Mouse (Mus musculus): ENCODE data around the gene Enox1. TPM values are rescaled to one million over a fixed set of nuclear protein-coding genes. Genes with fewer than 3 reads are reported as not detected.

The Enox1 gene
- polyA plus RNA-seq, 1 experiment from 2014 or later, result 9.7 TPM

GRCm38 (mm10) chr14:77285453-77285852, 128.9 kb downstream of the Enox1 start:
- H3K27me3 ChIP-seq (ENCODE audit: low read depth, poor library complexity, severe bottlenecking), result no peaks in the 10 kb centered on the region
- H3K4me3 ChIP-seq, result no peak overlapping the region
- H3K4me1 ChIP-seq, result 0 out of 2 replicates have a peak, but pooled peaks cover 4% of the 10 kb centered on the region
- H3K27ac ChIP-seq (replicated peaks), result no peak overlapping the region
- no peaks in the 10 kb centered on the region for H3K9me3 ChIP-seq (replicated peaks)
- DNase-seq (ENCODE audit: low spot score), result no peak
- no peaks in the 10 kb centered on the region for H3K36me3 ChIP-seq
- 92% methylated on average over 3 of the region's 3 CpGs for WGBS

GRCm38 (mm10) chr14:77291756-77292155, 135.2 kb downstream of the Enox1 start:
- Histone ChIP-seq H3K4me3 (no peak overlapping the region), H3K27me3 (ENCODE audit: low read depth, poor library complexity, severe bottlenecking) (no peaks in the 10 kb centered on the region), H3K9me3 (replicated peaks) (no peaks in the 10 kb centered on the region), H3K36me3 (no peaks in the 10 kb centered on the region), H3K27ac (replicated peaks) (no peak overlapping the region), H3K4me1 (no peaks in the 10 kb centered on the region)
- 90% methylated on average over 5 of the region's 5 CpGs for WGBS
- DNase-seq (ENCODE audit: low spot score), result no peak

GRCm38 (mm10) chr14:77297039-77297438, 140.5 kb downstream of the Enox1 start:
- Histone ChIP-seq H3K9me3 (replicated peaks) (no peaks in the 10 kb centered on the region), H3K4me3 (no peak overlapping the region), H3K27ac (replicated peaks) (no peak overlapping the region), H3K27me3 (ENCODE audit: low read depth, poor library complexity, severe bottlenecking) (no peaks in the 10 kb centered on the region), H3K36me3 (no peaks in the 10 kb centered on the region), H3K4me1 (no peaks in the 10 kb centered on the region)
- WGBS, result 70% methylated on average over 4 of the region's 4 CpGs
- DNase-seq (ENCODE audit: low spot score), result no peak

DNA sequence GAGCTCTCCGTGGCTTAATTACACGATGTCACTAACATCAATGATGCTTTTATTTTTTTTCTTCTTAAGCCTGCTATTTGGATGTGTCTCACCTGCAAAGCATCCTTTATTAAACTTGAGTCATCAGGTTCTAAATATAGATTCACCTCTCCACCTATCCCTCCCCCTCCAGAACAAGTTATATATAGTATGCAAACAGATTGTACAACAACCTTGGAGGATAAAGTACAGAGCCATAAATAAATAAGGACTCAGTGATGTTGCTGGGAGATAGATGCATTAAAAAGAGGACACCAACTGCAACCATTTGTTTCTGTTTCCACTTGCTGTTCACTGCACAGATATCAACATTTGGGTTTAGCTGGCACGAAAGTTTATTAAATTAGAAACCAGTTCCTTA, 141.8 kb downstream of the Enox1 start:
- H3K9me3 ChIP-seq (replicated peaks), result no peaks in the 10 kb centered on the region
- H3K4me1 ChIP-seq, result no peaks in the 10 kb centered on the region
- DNase-seq (ENCODE audit: low spot score), result no peak
- no peak overlapping the region for H3K27ac ChIP-seq (replicated peaks)
- H3K27me3 ChIP-seq (ENCODE audit: low read depth, poor library complexity, severe bottlenecking), result no peaks in the 10 kb centered on the region
- no peaks in the 10 kb centered on the region for H3K36me3 ChIP-seq
- WGBS, result 97% methylated on average over 3 of the region's 3 CpGs
- H3K4me3 ChIP-seq, result no peak overlapping the region

- 82% methylated on average over 3 of the region's 3 CpGs for WGBS
- DNase-seq (ENCODE audit: low spot score), result no peak
Measured at GRCm38 (mm10) chr14:77309571-77309970, 153.0 kb downstream of the Enox1 start.

GRCm38 (mm10) chr14:77311456-77311855, 154.9 kb downstream of the Enox1 start:
- no peaks in the 10 kb centered on the region for H3K36me3 ChIP-seq
- peaks cover 7% of the 10 kb centered on the region; the same call in 1 of the 2 replicates for H3K4me1 ChIP-seq
- no peak overlapping the region for H3K27ac ChIP-seq (replicated peaks)
- DNase-seq (ENCODE audit: low spot score), result no peak
- no peak overlapping the region for H3K4me3 ChIP-seq
- H3K27me3 ChIP-seq (ENCODE audit: low read depth, poor library complexity, severe bottlenecking), result no peaks in the 10 kb centered on the region
- H3K9me3 ChIP-seq (replicated peaks), result no peaks in the 10 kb centered on the region
- WGBS, result 84% methylated on average over 6 of the region's 6 CpGs

More at GRCm38 (mm10) chr14:77309571-77309970, 153.0 kb downstream of the Enox1 start:
- no peaks in the 10 kb centered on the region for H3K27me3 ChIP-seq (ENCODE audit: low read depth, poor library complexity, severe bottlenecking)
- no peaks in the 10 kb centered on the region for H3K36me3 ChIP-seq
- no peaks in the 10 kb centered on the region for H3K9me3 ChIP-seq (replicated peaks)
- H3K4me1 ChIP-seq, result peaks cover 7% of the 10 kb centered on the region; the same call in 1 of the 2 replicates
- no peak overlapping the region for H3K4me3 ChIP-seq
- no peak overlapping the region for H3K27ac ChIP-seq (replicated peaks)

DNA sequence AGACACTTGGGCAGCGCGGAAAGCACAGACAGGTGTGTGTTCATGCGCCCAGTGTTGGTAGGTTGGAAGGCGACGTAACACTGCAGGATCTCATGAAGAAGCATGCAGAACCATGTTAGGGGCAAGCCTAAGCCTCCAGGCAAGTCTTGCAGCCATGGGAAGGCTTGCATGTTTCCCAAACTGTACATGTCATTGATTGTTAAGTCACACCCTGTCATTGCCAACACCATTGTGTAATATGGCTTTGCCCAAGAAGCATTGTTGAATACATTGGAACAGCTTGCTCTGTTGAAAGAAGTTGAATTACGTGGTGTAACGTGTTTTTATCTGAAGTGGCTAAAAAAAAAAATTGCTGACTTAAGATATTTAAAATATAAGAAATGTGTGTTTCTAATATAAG, 162.8 kb downstream of the Enox1 start:
- H3K36me3 ChIP-seq, result no peaks in the 10 kb centered on the region
- WGBS, result 92% methylated on average over 7 of the region's 7 CpGs
- H3K27ac ChIP-seq (replicated peaks), result no peak overlapping the region
- no peaks in the 10 kb centered on the region for H3K9me3 ChIP-seq (replicated peaks)
- no peaks in the 10 kb centered on the region for H3K4me1 ChIP-seq
- no peaks in the 10 kb centered on the region for H3K27me3 ChIP-seq (ENCODE audit: low read depth, poor library complexity, severe bottlenecking)
- no peak for DNase-seq (ENCODE audit: low spot score)
- H3K4me3 ChIP-seq, result no peak overlapping the region

DNA sequence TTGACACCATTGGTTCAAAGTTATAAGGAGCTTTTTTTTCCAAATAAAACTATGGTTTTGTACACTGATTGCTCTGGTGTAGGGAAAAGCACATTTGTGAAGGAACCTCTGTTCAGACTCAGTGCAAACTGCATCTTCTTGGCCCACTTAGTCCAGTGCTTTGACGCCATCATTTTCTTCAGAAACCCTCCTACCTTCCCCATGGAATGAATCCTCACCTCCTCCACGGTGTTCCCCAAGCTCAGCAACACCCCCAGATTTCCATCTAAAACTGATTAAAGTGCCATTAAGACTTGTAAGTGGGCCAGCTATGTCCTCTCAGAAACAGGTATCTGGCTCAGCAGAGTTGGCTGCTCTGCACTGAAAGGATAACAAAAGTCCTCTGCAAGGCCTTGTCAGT, 167.8 kb downstream of the Enox1 start:
- H3K27me3 ChIP-seq (ENCODE audit: low read depth, poor library complexity, severe bottlenecking), result no peaks in the 10 kb centered on the region
- H3K4me1 ChIP-seq, result no peaks in the 10 kb centered on the region
- no peak for DNase-seq (ENCODE audit: low spot score)
- no peaks in the 10 kb centered on the region for H3K9me3 ChIP-seq (replicated peaks)
- WGBS, result 92% methylated on average over 2 of the region's 2 CpGs
- H3K36me3 ChIP-seq, result no peaks in the 10 kb centered on the region
- no peak overlapping the region for H3K27ac ChIP-seq (replicated peaks)
- no peak overlapping the region for H3K4me3 ChIP-seq

GRCm38 (mm10) chr14:77327693-77328092, 171.1 kb downstream of the Enox1 start:
- DNase-seq (ENCODE audit: low spot score), result no peak
- Histone ChIP-seq H3K9me3 (replicated peaks) (peaks cover 7% of the 10 kb centered on the region; the same call in 1 of the 2 replicates), H3K36me3 (no peaks in the 10 kb centered on the region)

GRCm38 (mm10) chr14:77329791-77330190, 173.2 kb downstream of the Enox1 start:
- H3K27ac ChIP-seq (replicated peaks), result no peak overlapping the region
- H3K9me3 ChIP-seq (replicated peaks), result peaks cover 7% of the 10 kb centered on the region; the same call in 1 of the 2 replicates
- no peaks in the 10 kb centered on the region for H3K27me3 ChIP-seq (ENCODE audit: low read depth, poor library complexity, severe bottlenecking)
- no peak for DNase-seq (ENCODE audit: low spot score)
- no peak overlapping the region for H3K4me3 ChIP-seq
- H3K36me3 ChIP-seq, result no peaks in the 10 kb centered on the region
- no peaks in the 10 kb centered on the region for H3K4me1 ChIP-seq

More at GRCm38 (mm10) chr14:77327693-77328092, 171.1 kb downstream of the Enox1 start:
- Histone ChIP-seq H3K27ac (replicated peaks) (no peak overlapping the region), H3K4me1 (no peaks in the 10 kb centered on the region), H3K4me3 (no peak overlapping the region), H3K27me3 (ENCODE audit: low read depth, poor library complexity, severe bottlenecking) (no peaks in the 10 kb centered on the region)
- WGBS, result 75% methylated on average over 3 of the region's 3 CpGs

- H3K27ac ChIP-seq (replicated peaks), result no peak overlapping the region
- no peaks in the 10 kb centered on the region for H3K36me3 ChIP-seq
- H3K4me3 ChIP-seq, result no peak overlapping the region
- DNase-seq (ENCODE audit: low spot score), result no peak
- H3K27me3 ChIP-seq (ENCODE audit: low read depth, poor library complexity, severe bottlenecking), result no peaks in the 10 kb centered on the region
- H3K4me1 ChIP-seq, result no peaks in the 10 kb centered on the region
- WGBS, result 76% methylated on average over 11 of the region's 11 CpGs
- no peaks in the 10 kb centered on the region for H3K9me3 ChIP-seq (replicated peaks)
Measured at GRCm38 (mm10) chr14:77343662-77344340, 187.2 kb downstream of the Enox1 start.

GRCm38 (mm10) chr14:77346296-77346695, 189.7 kb downstream of the Enox1 start:
- Histone ChIP-seq H3K27me3 (ENCODE audit: low read depth, poor library complexity, severe bottlenecking) (no peaks in the 10 kb centered on the region), H3K36me3 (no peaks in the 10 kb centered on the region), H3K27ac (replicated peaks) (no peak overlapping the region), H3K9me3 (replicated peaks) (no peaks in the 10 kb centered on the region), H3K4me1 (peaks cover 5% of the 10 kb centered on the region; the same call in 1 of the 2 replicates), H3K4me3 (no peak overlapping the region)
- WGBS, result 88% methylated on average over 3 of the region's 3 CpGs
- DNase-seq (ENCODE audit: low spot score), result no peak

- DNase-seq (ENCODE audit: low spot score), result no peak
- H3K9me3 ChIP-seq (replicated peaks), result no peaks in the 10 kb centered on the region
- H3K36me3 ChIP-seq, result no peaks in the 10 kb centered on the region
- no peak overlapping the region for H3K4me3 ChIP-seq
- H3K4me1 ChIP-seq, result peaks cover 5% of the 10 kb centered on the region; the same call in 1 of the 2 replicates
- H3K27me3 ChIP-seq (ENCODE audit: low read depth, poor library complexity, severe bottlenecking), result no peaks in the 10 kb centered on the region
- WGBS, result 98% methylated on average over 2 of the region's 2 CpGs
- no peak overlapping the region for H3K27ac ChIP-seq (replicated peaks)
Measured at GRCm38 (mm10) chr14:77351803-77352352, 195.3 kb downstream of the Enox1 start.

Measured in midbrain, embryonic 10.5 days (tissue).